Mouse (Mus musculus) hindbrain, postnatal 0 days (tissue): ENCODE measurements around the gene Cyp1a1. TPM values are rescaled to one million over a fixed set of nuclear protein-coding genes. Genes with fewer than 3 reads are reported as not detected.

Experiments
- ATAC-seq: fragments of 200-750 bp; cut with Nextera tagmentation; 2 replicates; pipeline ENCODE4 v1.8.0; 2017; ENCODE audit warnings: mild to moderate bottlenecking, moderate TSS enrichment, moderate library complexity
- DNase-seq: peaks from one replicate; pipeline ENCODE4 v3.0.0-alpha.2; 2015; ENCODE audit warnings: low spot score
- H3K27ac ChIP-seq: fragments of 300-500 bp; sonication (generic); 2 replicates; pipeline ENCODE4 v1.5.1; 2014; ENCODE audit warnings: mild to moderate bottlenecking
- H3K27me3 ChIP-seq: fragments of 300-500 bp; sonication (generic); 2 replicates; pipeline ENCODE4 v1.6.1; 2014; ENCODE audit warnings: low read length, mixed read lengths; ENCODE audit not compliant: insufficient read depth
- H3K36me3 ChIP-seq: fragments of 300-500 bp; sonication (generic); 2 replicates; pipeline ENCODE4 v1.6.1; 2014; ENCODE audit warnings: low read length, mixed read lengths; ENCODE audit not compliant: insufficient read depth
- H3K4me1 ChIP-seq: fragments of 300-500 bp; sonication (generic); 2 replicates; pipeline ENCODE4 v1.6.1; 2014; ENCODE audit warnings: antibody characterized with exemption, low read length, mixed read lengths; ENCODE audit not compliant: insufficient read depth
- H3K4me2 ChIP-seq: fragments of 300-500 bp; sonication (generic); 2 replicates; pipeline ENCODE4 v1.6.1; 2014; ENCODE audit warnings: low read depth, mild to moderate bottlenecking, low read length, moderate library complexity, mixed read lengths
- H3K4me3 ChIP-seq: fragments of 300-500 bp; sonication (generic); 2 replicates; pipeline ENCODE4 v1.5.1; 2014; ENCODE audit warnings: low read length
- H3K9ac ChIP-seq: fragments of 300-500 bp; sonication (generic); replicated peaks from 2 replicates; pipeline ENCODE4 v1.6.1; 2014; ENCODE audit warnings: mild to moderate bottlenecking, low read length, moderate library complexity, mixed read lengths
- H3K9me3 ChIP-seq: fragments of 300-500 bp; sonication (generic); 2 replicates; pipeline ENCODE4 v1.6.1; 2016; ENCODE audit warnings: low read length, mixed read lengths
- CTCF ChIP-seq: IDR thresholded peaks from 2 replicates; pipeline ENCODE4 v1.5.1; 2016; ENCODE audit warnings: antibody characterized with exemption, control low read depth, low read depth
- WGBS: fragments of 180-500 bp; shearing (Covaris S2); extraction: QIAGEN DNeasy Blood & Tissue Kit; methylation state at CpG from one replicate; pipeline ENCODE4 v1.1.7; 2014; 5-methylcytosine and 5-hydroxymethylcytosine counted together
- polyA plus RNA-seq: library from polyadenylated mRNA; unstranded; fragments of >200 nt; fragmentation: Nextera tagmentation; extraction: Ambion mirVana; gene quantifications from 2 replicates; pipeline ENCODE4 v1.2.1, GENCODE M21; 2015
- total RNA-seq: library from RNA; depleted of rRNA; stranded (reverse); fragments of >200 nt; gene quantifications from 2 replicates; pipeline ENCODE4 v1.2.3, GENCODE M21; 2014

The Cyp1a1 gene
- total and polyA plus RNA-seq, 2 experiments from 2014 or later: 0.05 to 0.24 TPM

GRCm38 (mm10) chr9:57712194-57712593, 24.5 kb downstream of the Cyp1a1 start:
- Histone ChIP-seq H3K4me3 (no peak overlapping the region), H3K27me3 (no peaks in the 10 kb centered on the region), H3K4me1 (peaks cover 8% of the 10 kb centered on the region; the same call in 1 of the 2 replicates), H3K36me3 (peaks cover 32% of the 10 kb centered on the region), H3K27ac (no peak overlapping the region), H3K9ac (no peak overlapping the region), H3K9me3 (no peaks in the 10 kb centered on the region), H3K4me2 (no peak overlapping the region)
- ATAC-seq: no peak
- no peak for DNase-seq
- 76% methylated on average over 2 of the region's 2 CpGs for WGBS
- TF ChIP-seq CTCF: peak; percentile 52

- DNase-seq: peak; percentile 24
- peaks cover 35% of the 10 kb centered on the region for H3K36me3 ChIP-seq
Observed at GRCm38 (mm10) chr9:57718408-57718807, 30.7 kb downstream of the Cyp1a1 start.

GRCm38 (mm10) chr9:57720736-57721135, 33.0 kb downstream of the Cyp1a1 start:
- no peak for DNase-seq
- Histone ChIP-seq H3K4me3 (no peak overlapping the region), H3K9ac (no peak overlapping the region), H3K4me2 (no peak overlapping the region), H3K9me3 (no peaks in the 10 kb centered on the region), H3K27me3 (no peaks in the 10 kb centered on the region), H3K4me1 (no peaks in the 10 kb centered on the region), H3K36me3 (peaks cover 19% of the 10 kb centered on the region), H3K27ac (no peak overlapping the region)
- no peak for TF ChIP-seq CTCF
- 88% methylated on average over 3 of the region's 3 CpGs for WGBS
- no peak for ATAC-seq

More at GRCm38 (mm10) chr9:57718408-57718807, 30.7 kb downstream of the Cyp1a1 start:
- Histone ChIP-seq H3K4me2 (no peak overlapping the region), H3K27me3 (no peaks in the 10 kb centered on the region), H3K9me3 (no peaks in the 10 kb centered on the region), H3K27ac (no peak overlapping the region), H3K4me1 (no peaks in the 10 kb centered on the region), H3K4me3 (no peak overlapping the region), H3K9ac (no peak overlapping the region)
- no peak for TF ChIP-seq CTCF
- 63% methylated on average over 7 of the region's 7 CpGs for WGBS
- ATAC-seq: no peak

GRCm38 (mm10) chr9:57722371-57722770, 34.6 kb downstream of the Cyp1a1 start:
- Histone ChIP-seq H3K4me3 (no peak overlapping the region), H3K9ac (no peak overlapping the region), H3K27me3 (no peaks in the 10 kb centered on the region), H3K4me2 (no peak overlapping the region), H3K4me1 (no peaks in the 10 kb centered on the region), H3K9me3 (no peaks in the 10 kb centered on the region), H3K36me3 (peaks cover 8% of the 10 kb centered on the region), H3K27ac (0 out of 2 replicates have a peak overlapping the region, but pooled peaks have one; percentile 28)
- ATAC-seq (no peak), DNase-seq (no peak)
- WGBS: 94% methylated on average over 1 of the region's 1 CpGs
- TF ChIP-seq CTCF: no peak

GRCm38 (mm10) chr9:57723315-57723715, 35.6 kb downstream of the Cyp1a1 start:
- Histone ChIP-seq H3K4me2 (no peak overlapping the region), H3K9ac (no peak overlapping the region), H3K4me3 (no peak overlapping the region), H3K27me3 (no peaks in the 10 kb centered on the region), H3K9me3 (no peaks in the 10 kb centered on the region), H3K36me3 (peaks cover 3% of the 10 kb centered on the region), H3K4me1 (no peaks in the 10 kb centered on the region), H3K27ac (peak overlapping the region; percentile 45; the same call in 1 of the 2 replicates)
- TF ChIP-seq CTCF: no peak
- 55% methylated on average over 5 of the region's 5 CpGs for WGBS
- DNase-seq: peak; percentile 78
- ATAC-seq: peak; percentile 80; the same call in 1 of the 2 replicates

GRCm38 (mm10) chr9:57723796-57724195, 36.1 kb downstream of the Cyp1a1 start:
- Histone ChIP-seq H3K27me3 (no peaks in the 10 kb centered on the region), H3K27ac (peak overlapping the region; percentile 45; the same call in 1 of the 2 replicates), H3K36me3 (no peaks in the 10 kb centered on the region; the same call in none of the 2 replicates), H3K4me1 (no peaks in the 10 kb centered on the region), H3K4me2 (no peak overlapping the region), H3K4me3 (no peak overlapping the region), H3K9ac (no peak overlapping the region), H3K9me3 (no peaks in the 10 kb centered on the region)
- WGBS: 79% methylated on average over 5 of the region's 5 CpGs
- no peak for TF ChIP-seq CTCF
- no peak for DNase-seq
- no peak for ATAC-seq

GRCm38 (mm10) chr9:57724701-57725100, 37.0 kb downstream of the Cyp1a1 start:
- no peak for ATAC-seq
- Histone ChIP-seq H3K4me3 (no peak overlapping the region), H3K4me1 (no peaks in the 10 kb centered on the region), H3K27me3 (no peaks in the 10 kb centered on the region), H3K27ac (no peak overlapping the region), H3K9me3 (no peaks in the 10 kb centered on the region), H3K9ac (no peak overlapping the region), H3K4me2 (no peak overlapping the region), H3K36me3 (peaks cover 1% of the 10 kb centered on the region)
- no peak for DNase-seq
- no peak for TF ChIP-seq CTCF
- WGBS: 94% methylated on average over 3 of the region's 3 CpGs
